Mouse (Mus musculus) liver, adult 2 months (tissue): ENCODE measurements around the gene Map3k20.

Experiments used
- CTCF ChIP-seq: fragments of 200-500 bp; IDR thresholded peaks from 2 replicates; pipeline ENCODE4 v1.5.1; 2011; ENCODE audit warnings: low read depth, low read length, control low read depth
- POLR2A ChIP-seq: fragments of 200-500 bp; IDR thresholded peaks from 2 replicates; pipeline ENCODE4 v1.6.1; 2011; ENCODE audit warnings: low read length, control low read depth; ENCODE audit not compliant: insufficient read depth; ENCODE audit errors: extremely low read depth

DNA sequence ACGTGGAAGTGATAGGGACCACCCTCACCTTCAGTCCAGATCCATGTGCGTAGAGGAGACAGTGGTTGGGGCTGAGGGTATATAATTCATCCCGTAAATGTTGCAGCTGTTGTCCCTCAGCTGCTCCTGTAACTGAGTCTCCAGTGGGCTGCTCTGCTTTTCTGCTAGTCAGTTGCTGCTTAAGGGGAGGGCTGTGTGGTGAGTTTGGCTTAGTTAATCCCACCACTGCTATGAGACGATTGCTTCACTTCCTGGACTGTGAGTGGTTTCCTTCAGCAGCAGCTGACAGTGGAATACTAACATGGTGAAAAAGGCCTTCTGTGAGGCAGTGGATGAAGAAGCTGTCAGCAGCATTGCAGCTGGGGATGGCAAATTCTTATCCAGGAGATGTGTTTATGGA is 33.0 kb downstream of the Map3k20 start:
- TF ChIP-seq CTCF (no peak), POLR2A (no peak)
